Mouse (Mus musculus): ENCODE data around the gene Cmip. TPM values are rescaled to one million over a fixed set of nuclear protein-coding genes. Genes with fewer than 3 reads are reported as not detected.

Gene Cmip
- polyA plus RNA-seq, 1 experiment from 2014 or later: 106 TPM

DNA sequence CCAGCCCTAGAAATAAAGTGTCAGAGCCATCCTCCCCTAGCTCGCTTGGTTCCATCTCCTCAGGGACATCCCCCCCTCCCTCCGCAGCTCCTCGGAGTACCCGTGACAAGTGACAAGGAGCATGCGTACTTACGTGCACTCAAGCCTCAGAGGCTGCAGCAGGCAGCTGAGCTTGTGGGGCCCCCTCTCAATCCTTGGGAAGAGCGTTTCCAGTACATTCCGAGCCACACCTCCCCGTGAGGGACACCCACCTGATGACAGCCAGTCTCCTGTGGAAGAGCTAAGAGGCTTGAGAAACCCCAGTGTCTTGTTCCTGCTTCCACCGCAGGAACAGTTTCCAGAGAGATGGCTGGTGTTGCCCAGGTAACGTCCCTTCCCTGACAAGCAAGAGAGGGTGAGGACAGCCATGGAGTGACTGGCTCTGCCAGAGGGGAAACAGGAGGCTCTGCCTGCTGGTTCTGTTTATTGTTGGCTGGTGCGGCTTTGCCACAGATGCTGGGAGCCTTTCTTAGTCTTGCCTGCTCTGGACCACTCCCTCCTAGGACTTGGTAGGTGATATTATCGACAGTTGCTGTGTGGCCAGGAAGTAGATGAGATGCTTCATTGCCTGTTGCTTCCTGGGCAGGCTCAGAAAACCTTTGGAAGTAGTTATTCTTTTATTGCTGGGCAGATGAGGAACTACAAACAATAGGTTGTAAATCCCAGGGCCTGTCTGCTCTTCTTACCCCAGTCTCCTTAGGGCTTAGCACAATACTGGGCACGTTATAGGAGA, 147.0 kb downstream of the Cmip start:
- WGBS: 34% methylated on average over 14 of the region's 14 CpGs
- Histone ChIP-seq H3K9me3 (ENCODE audit: control insufficient read depth, low read length) (no peaks in the 10 kb centered on the region), H3K4me2 (ENCODE audit: low read length) (peak overlapping the region; percentile 35), H3K9ac (replicated peaks; ENCODE audit: low read length) (no peak overlapping the region), H3K36me3 (ENCODE audit: control insufficient read depth, insufficient read depth, low read length) (no peaks in the 10 kb centered on the region), H3K27me3 (ENCODE audit: control insufficient read depth, insufficient read depth, low read length) (no peaks in the 10 kb centered on the region), H3K27ac (replicated peaks; ENCODE audit: low read depth, low read length) (peak overlapping the region; percentile 77), H3K4me1 (ENCODE audit: control insufficient read depth, insufficient read depth, low read length) (peaks cover 35% of the 10 kb centered on the region), H3K4me3 (replicated peaks; ENCODE audit: low read depth, low read length) (no peak overlapping the region)
- ATAC-seq (ENCODE audit: low FRiP score, low TSS enrichment) (no peak), DNase-seq (peak; percentile 70)

DNA sequence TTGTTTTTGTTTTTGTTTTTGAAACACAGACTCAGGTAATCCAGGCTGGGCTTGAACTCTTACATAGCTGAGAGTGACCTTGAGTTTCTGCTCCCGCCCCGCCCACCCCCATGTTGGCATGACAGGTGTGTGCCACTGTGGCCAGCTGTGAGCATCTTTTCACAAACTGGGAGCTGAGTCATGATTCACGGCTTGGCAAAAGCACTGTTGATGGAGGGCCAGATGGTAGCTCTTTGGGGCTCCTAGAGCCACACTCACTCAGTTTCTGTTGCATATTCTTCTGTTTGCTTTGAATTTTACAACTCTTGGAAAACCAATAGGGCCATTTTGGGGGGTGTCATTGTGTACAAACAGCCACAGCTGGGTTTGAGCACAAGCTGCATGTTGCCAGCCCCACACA, 149.2 kb downstream of the Cmip start:
- DNase-seq (no peak), ATAC-seq (ENCODE audit: low FRiP score, low TSS enrichment) (no peak)
- H3K27ac ChIP-seq (replicated peaks; ENCODE audit: low read depth, low read length): no peak overlapping the region
- no peaks in the 10 kb centered on the region for H3K27me3 ChIP-seq (ENCODE audit: control insufficient read depth, insufficient read depth, low read length)
- H3K4me3 ChIP-seq (replicated peaks; ENCODE audit: low read depth, low read length): no peak overlapping the region
- 97% methylated on average over 3 of the region's 3 CpGs for WGBS
- no peak overlapping the region for H3K4me2 ChIP-seq (ENCODE audit: low read length)
- H3K9ac ChIP-seq (replicated peaks; ENCODE audit: low read length): no peak overlapping the region
- no peaks in the 10 kb centered on the region for H3K36me3 ChIP-seq (ENCODE audit: control insufficient read depth, insufficient read depth, low read length)
- peaks cover 29% of the 10 kb centered on the region for H3K4me1 ChIP-seq (ENCODE audit: control insufficient read depth, insufficient read depth, low read length)
- no peaks in the 10 kb centered on the region for H3K9me3 ChIP-seq (ENCODE audit: control insufficient read depth, low read length)

DNA sequence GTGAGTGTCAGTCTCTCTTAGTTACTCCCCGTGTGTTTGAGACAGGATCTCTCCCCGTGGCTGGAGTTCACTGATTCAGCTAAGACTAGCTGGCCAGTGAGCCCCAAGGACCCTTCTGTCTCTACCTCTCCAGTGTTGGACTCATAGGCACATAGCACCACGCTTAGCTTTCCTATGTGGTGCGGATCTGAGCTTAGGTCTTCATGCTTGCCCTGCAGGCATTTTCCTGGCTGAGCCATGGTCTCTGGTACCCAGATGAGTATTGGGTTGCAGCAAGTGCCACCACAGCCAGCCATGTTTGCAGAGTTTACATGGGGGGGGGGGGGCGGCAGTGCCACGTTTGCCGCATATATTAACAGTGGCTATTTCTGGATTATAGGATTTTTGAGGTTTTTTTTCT, 151.8 kb downstream of the Cmip start:
- H3K4me2 ChIP-seq (ENCODE audit: low read length): no peak overlapping the region
- H3K9ac ChIP-seq (replicated peaks; ENCODE audit: low read length): no peak overlapping the region
- H3K9me3 ChIP-seq (ENCODE audit: control insufficient read depth, low read length): no peaks in the 10 kb centered on the region
- no peaks in the 10 kb centered on the region for H3K27me3 ChIP-seq (ENCODE audit: control insufficient read depth, insufficient read depth, low read length)
- ATAC-seq (ENCODE audit: low FRiP score, low TSS enrichment): no peak
- 88% methylated on average over 7 of the region's 7 CpGs for WGBS
- H3K4me1 ChIP-seq (ENCODE audit: control insufficient read depth, insufficient read depth, low read length): peaks cover 8% of the 10 kb centered on the region
- no peaks in the 10 kb centered on the region for H3K36me3 ChIP-seq (ENCODE audit: control insufficient read depth, insufficient read depth, low read length)
- no peak overlapping the region for H3K4me3 ChIP-seq (replicated peaks; ENCODE audit: low read depth, low read length)
- no peak for DNase-seq
- H3K27ac ChIP-seq (replicated peaks; ENCODE audit: low read depth, low read length): no peak overlapping the region

DNA sequence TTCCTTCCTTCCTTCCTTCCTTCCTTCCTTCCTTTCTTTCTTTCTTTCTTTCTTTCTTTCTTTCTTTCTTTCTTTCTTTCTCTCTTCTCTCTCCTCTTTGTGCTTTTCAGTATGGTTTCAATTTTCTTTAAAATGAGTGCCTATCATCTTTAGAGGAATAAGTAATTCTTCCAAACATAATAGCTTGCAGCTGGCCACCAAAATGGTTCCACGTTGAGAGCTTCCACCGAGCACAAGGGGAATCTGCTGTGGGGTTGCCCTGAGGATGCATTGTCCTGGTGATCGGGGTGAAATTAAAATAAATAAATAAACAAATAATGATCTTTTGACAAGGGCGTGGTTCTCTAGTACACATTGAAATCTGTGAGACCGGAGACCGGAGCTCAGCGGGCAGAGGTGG, 152.2 kb downstream of the Cmip start:
- DNase-seq: no peak
- Histone ChIP-seq H3K4me2 (ENCODE audit: low read length) (no peak overlapping the region), H3K9ac (replicated peaks; ENCODE audit: low read length) (no peak overlapping the region), H3K27me3 (ENCODE audit: control insufficient read depth, insufficient read depth, low read length) (no peaks in the 10 kb centered on the region), H3K36me3 (ENCODE audit: control insufficient read depth, insufficient read depth, low read length) (no peaks in the 10 kb centered on the region), H3K27ac (replicated peaks; ENCODE audit: low read depth, low read length) (no peak overlapping the region), H3K4me1 (ENCODE audit: control insufficient read depth, insufficient read depth, low read length) (peaks cover 4% of the 10 kb centered on the region; the same call in 1 of the 2 replicates), H3K9me3 (ENCODE audit: control insufficient read depth, low read length) (no peaks in the 10 kb centered on the region), H3K4me3 (replicated peaks; ENCODE audit: low read depth, low read length) (no peak overlapping the region)
- WGBS: 86% methylated on average over 7 of the region's 7 CpGs
- ATAC-seq (ENCODE audit: low FRiP score, low TSS enrichment): no peak

DNA sequence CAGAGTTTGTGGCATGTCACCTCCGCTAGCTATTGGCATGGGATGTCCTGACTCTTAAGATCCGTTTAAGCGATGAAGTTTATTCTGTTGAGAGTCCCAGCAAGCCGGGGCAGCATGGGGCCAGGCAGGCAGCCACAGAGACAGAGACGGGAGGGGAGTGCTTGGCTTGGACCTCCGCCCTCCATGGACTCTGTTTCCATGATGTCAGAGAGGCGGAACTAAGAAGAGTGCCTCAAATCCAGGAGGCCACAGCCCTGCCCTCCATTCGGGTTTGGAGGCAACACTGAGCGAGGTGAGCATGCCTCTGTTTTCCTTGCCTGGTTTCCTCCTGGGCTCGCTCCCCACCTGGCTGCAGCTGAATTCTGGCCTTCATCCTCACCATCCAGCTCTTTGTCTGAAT, 153.5 kb downstream of the Cmip start:
- DNase-seq (no peak), ATAC-seq (ENCODE audit: low FRiP score, low TSS enrichment) (no peak)
- WGBS: 73% methylated on average over 9 of the region's 10 CpGs
- H3K9ac ChIP-seq (replicated peaks; ENCODE audit: low read length): no peak overlapping the region
- no peak overlapping the region for H3K4me2 ChIP-seq (ENCODE audit: low read length)
- no peaks in the 10 kb centered on the region for H3K36me3 ChIP-seq (ENCODE audit: control insufficient read depth, insufficient read depth, low read length)
- no peak overlapping the region for H3K27ac ChIP-seq (replicated peaks; ENCODE audit: low read depth, low read length)
- no peaks in the 10 kb centered on the region for H3K27me3 ChIP-seq (ENCODE audit: control insufficient read depth, insufficient read depth, low read length)
- H3K4me1 ChIP-seq (ENCODE audit: control insufficient read depth, insufficient read depth, low read length): 0 out of 2 replicates have a peak, but pooled peaks cover 2% of the 10 kb centered on the region
- H3K9me3 ChIP-seq (ENCODE audit: control insufficient read depth, low read length): no peaks in the 10 kb centered on the region
- H3K4me3 ChIP-seq (replicated peaks; ENCODE audit: low read depth, low read length): no peak overlapping the region

DNA sequence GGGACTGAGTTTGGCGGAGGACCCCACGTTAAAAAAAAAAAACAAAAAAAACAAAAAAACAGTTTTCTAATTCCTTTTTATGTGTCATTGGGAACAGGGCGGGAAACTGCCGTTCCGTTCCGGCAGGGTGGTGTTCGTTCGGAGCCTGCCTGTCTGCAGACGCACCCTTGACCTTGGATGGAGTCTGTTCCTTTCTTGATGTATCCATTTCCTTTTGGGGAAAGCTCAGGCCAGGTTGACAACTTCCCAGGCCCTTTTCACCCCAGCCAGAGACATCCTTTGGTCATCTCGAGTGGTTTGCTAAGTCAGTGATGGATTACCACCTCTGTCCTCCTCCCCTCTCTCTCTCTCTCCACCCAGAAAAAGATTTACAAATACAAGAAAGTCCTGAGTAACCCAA, 154.0 kb downstream of the Cmip start:
- H3K27ac ChIP-seq (replicated peaks; ENCODE audit: low read depth, low read length): no peak overlapping the region
- DNase-seq (no peak), ATAC-seq (ENCODE audit: low FRiP score, low TSS enrichment) (no peak)
- no peaks in the 10 kb centered on the region for H3K27me3 ChIP-seq (ENCODE audit: control insufficient read depth, insufficient read depth, low read length)
- WGBS: 89% methylated on average over 10 of the region's 10 CpGs
- no peak overlapping the region for H3K4me3 ChIP-seq (replicated peaks; ENCODE audit: low read depth, low read length)
- H3K4me1 ChIP-seq (ENCODE audit: control insufficient read depth, insufficient read depth, low read length): 0 out of 2 replicates have a peak, but pooled peaks cover 2% of the 10 kb centered on the region
- H3K4me2 ChIP-seq (ENCODE audit: low read length): no peak overlapping the region
- no peaks in the 10 kb centered on the region for H3K36me3 ChIP-seq (ENCODE audit: control insufficient read depth, insufficient read depth, low read length)
- no peaks in the 10 kb centered on the region for H3K9me3 ChIP-seq (ENCODE audit: control insufficient read depth, low read length)
- H3K9ac ChIP-seq (replicated peaks; ENCODE audit: low read length): no peak overlapping the region

DNA sequence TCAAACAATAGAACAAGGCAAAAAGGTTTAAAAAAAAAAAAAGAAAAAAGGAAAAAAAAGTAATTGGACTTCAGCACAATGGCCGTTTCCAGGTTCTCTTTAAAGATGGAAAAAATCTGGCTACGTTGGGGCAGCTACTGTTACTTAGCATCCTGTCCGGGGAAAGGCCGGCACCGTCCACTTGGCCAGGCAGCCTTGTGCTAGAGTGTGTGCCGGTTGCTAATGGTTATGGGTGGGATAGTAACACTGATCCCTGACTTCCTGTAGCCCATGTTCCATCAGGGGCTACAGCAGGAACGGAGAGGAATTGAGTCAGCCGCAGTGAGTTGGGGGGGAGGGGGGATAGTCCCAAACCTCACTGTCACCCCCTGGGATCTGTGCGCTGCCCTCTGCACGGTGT, 155.4 kb downstream of the Cmip start:
- H3K4me2 ChIP-seq (ENCODE audit: low read length): no peak overlapping the region
- no peak overlapping the region for H3K27ac ChIP-seq (replicated peaks; ENCODE audit: low read depth, low read length)
- H3K9ac ChIP-seq (replicated peaks; ENCODE audit: low read length): no peak overlapping the region
- no peak for DNase-seq
- H3K36me3 ChIP-seq (ENCODE audit: control insufficient read depth, insufficient read depth, low read length): no peaks in the 10 kb centered on the region
- no peak for ATAC-seq (ENCODE audit: low FRiP score, low TSS enrichment)
- no peak overlapping the region for H3K4me3 ChIP-seq (replicated peaks; ENCODE audit: low read depth, low read length)
- H3K9me3 ChIP-seq (ENCODE audit: control insufficient read depth, low read length): no peaks in the 10 kb centered on the region
- no peaks in the 10 kb centered on the region for H3K27me3 ChIP-seq (ENCODE audit: control insufficient read depth, insufficient read depth, low read length)
- 0 out of 2 replicates have a peak, but pooled peaks cover 2% of the 10 kb centered on the region for H3K4me1 ChIP-seq (ENCODE audit: control insufficient read depth, insufficient read depth, low read length)
- 90% methylated on average over 10 of the region's 10 CpGs for WGBS

DNA sequence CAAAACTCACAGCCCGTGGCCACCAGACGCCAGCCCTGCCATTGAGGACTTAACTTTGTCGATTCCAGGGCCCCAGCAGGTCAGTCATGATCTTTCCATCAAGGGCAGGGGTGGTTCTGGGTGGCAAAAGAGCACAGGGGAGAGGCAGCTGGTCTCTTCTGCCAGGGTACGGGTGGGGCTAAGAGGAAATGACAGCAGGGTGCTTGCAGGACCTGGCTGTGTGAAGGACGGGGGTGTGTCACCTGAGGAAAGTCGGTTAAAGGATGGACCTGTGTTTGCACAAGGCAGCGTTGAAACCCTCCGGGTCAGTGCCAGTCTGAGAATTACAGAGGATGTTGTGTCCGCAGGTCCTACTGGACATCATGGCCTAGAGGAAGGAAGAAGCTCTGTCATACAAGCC, 161.0 kb downstream of the Cmip start:
- no peaks in the 10 kb centered on the region for H3K27me3 ChIP-seq (ENCODE audit: control insufficient read depth, insufficient read depth, low read length)
- no peak for ATAC-seq (ENCODE audit: low FRiP score, low TSS enrichment)
- H3K36me3 ChIP-seq (ENCODE audit: control insufficient read depth, insufficient read depth, low read length): peaks cover under 1% of the 10 kb centered on the region
- WGBS: 91% methylated on average over 9 of the region's 9 CpGs
- H3K4me2 ChIP-seq (ENCODE audit: low read length): no peak overlapping the region
- H3K9me3 ChIP-seq (ENCODE audit: control insufficient read depth, low read length): no peaks in the 10 kb centered on the region
- no peak overlapping the region for H3K27ac ChIP-seq (replicated peaks; ENCODE audit: low read depth, low read length)
- DNase-seq: no peak
- no peaks in the 10 kb centered on the region for H3K4me1 ChIP-seq (ENCODE audit: control insufficient read depth, insufficient read depth, low read length)
- no peak overlapping the region for H3K4me3 ChIP-seq (replicated peaks; ENCODE audit: low read depth, low read length)
- H3K9ac ChIP-seq (replicated peaks; ENCODE audit: low read length): no peak overlapping the region

DNA sequence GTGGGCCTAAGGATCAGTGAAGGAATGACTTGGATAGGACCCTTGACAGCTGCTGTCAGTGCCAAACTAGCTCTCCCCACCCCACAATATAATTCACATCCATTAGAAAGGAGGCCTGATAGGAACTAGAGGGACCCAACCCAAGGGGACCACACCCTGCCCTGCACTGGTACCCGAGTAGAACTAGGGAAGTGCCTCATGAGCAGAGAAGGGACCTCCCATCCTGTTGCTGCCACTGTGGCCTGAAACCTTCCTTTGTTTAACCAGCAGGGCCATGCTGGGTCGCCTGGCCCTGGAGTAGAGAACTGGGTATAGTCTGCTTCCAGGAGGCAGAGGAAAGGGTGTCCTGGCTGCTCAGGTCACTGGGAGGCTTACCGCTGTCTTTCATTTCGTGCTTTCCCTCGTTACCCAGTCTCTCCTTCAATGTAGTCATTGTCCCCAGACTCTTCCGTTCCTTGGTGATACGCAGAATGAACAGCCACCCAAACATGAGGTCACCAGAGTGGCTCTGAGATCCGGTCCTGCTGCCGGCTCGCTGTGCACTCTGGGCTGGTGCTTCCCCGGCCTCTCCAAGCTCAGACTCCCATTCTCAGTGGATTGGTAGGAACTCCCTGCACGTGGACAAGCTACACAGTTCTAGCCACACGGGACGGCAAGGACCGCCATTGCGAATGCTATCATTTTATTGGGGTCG, 164.1 kb downstream of the Cmip start:
- Histone ChIP-seq H3K4me1 (ENCODE audit: control insufficient read depth, insufficient read depth, low read length) (no peaks in the 10 kb centered on the region), H3K4me3 (replicated peaks; ENCODE audit: low read depth, low read length) (no peak overlapping the region), H3K9me3 (ENCODE audit: control insufficient read depth, low read length) (no peaks in the 10 kb centered on the region), H3K36me3 (ENCODE audit: control insufficient read depth, insufficient read depth, low read length) (peaks cover 26% of the 10 kb centered on the region), H3K27me3 (ENCODE audit: control insufficient read depth, insufficient read depth, low read length) (no peaks in the 10 kb centered on the region), H3K27ac (replicated peaks; ENCODE audit: low read depth, low read length) (0 out of 2 replicates have a peak overlapping the region, but pooled peaks have one; percentile 13), H3K9ac (replicated peaks; ENCODE audit: low read length) (no peak overlapping the region), H3K4me2 (ENCODE audit: low read length) (no peak overlapping the region)
- no peak for ATAC-seq (ENCODE audit: low FRiP score, low TSS enrichment)
- 90% methylated on average over 17 of the region's 17 CpGs for WGBS
- DNase-seq: no peak
